20 mouse cellular contexts compared by ENCODE assay signal in genomic region chr9:121436501-121436900, GRCm38 (mm10). TPM values are rescaled to one million over a fixed set of nuclear protein-coding genes. Genes with fewer than 3 reads are reported as not detected.
DNase-seq lines count a peak whose midpoint lies in the region; ATAC-seq and TF ChIP-seq lines count a peak whose summit lies in the region.
"Had no signal": no experiment of that assay in that cellular context is flagged by ENCODE, and none has a peak within 500 bp of the region (broad histone marks: within the 10 kb centered on the region; RNA-seq: fewer than 3 reads in every experiment).

No protein-coding gene starts in this region.

- H3K4me2 ChIP-seq in heart, embryonic 12.5 days = no peak overlapping the region
- H3K4me2 ChIP-seq in intestine, embryonic 15.5 days (replicated peaks) = 0 out of 2 replicates have a peak overlapping the region, but pooled peaks have one; percentile 14
- H3K4me2 ChIP-seq: embryonic facial prominence, embryonic 15.5 days; neural tube, embryonic 12.5 days had no signal

- H3K27me3 ChIP-seq in heart, embryonic 12.5 days (replicated peaks) = no peaks in the 10 kb centered on the region
- no peaks in the 10 kb centered on the region for H3K27me3 ChIP-seq in intestine, embryonic 15.5 days (replicated peaks)
- H3K27me3 ChIP-seq: embryonic facial prominence, embryonic 15.5 days; neural tube, embryonic 12.5 days had no signal

- peak overlapping the region; percentile 74 for H3K27ac ChIP-seq in heart, embryonic 12.5 days (ENCODE audit: poor library complexity, severe bottlenecking)
- peak overlapping the region; percentile 2; the same call in 1 of the 2 replicates for H3K27ac ChIP-seq in layer of hippocampus, adult 2 months
- peak overlapping the region; percentile 86 for H3K27ac ChIP-seq in intestine, embryonic 15.5 days
- H3K27ac ChIP-seq: embryonic facial prominence, embryonic 15.5 days; macrophage; neural tube, embryonic 12.5 days had no signal

- intact Hi-C loops in heart, postnatal 25 days (cut with DNase I) = no loop called here

- no peak overlapping the region for H3K4me3 ChIP-seq in heart, embryonic 12.5 days
- H3K4me3 ChIP-seq in layer of hippocampus, adult 2 months = no peak overlapping the region
- H3K4me3 ChIP-seq in intestine, embryonic 15.5 days (replicated peaks) = no peak overlapping the region
- H3K4me3 ChIP-seq: embryonic facial prominence, embryonic 15.5 days; neural tube, embryonic 12.5 days had no signal

- TF ChIP-seq CTCF in layer of hippocampus, adult 2 months (conservative IDR thresholded peaks at IDR 0.05) = no peak

- peaks cover 41% of the 10 kb centered on the region for H3K4me1 ChIP-seq in heart, embryonic 12.5 days (replicated peaks)
- 0 out of 2 replicates have a peak, but pooled peaks cover 10% of the 10 kb centered on the region for H3K4me1 ChIP-seq in intestine, embryonic 15.5 days (replicated peaks)
- H3K4me1 ChIP-seq: neural tube, embryonic 12.5 days had no signal

- H3K9ac ChIP-seq in heart, embryonic 12.5 days = 0 out of 2 replicates have a peak overlapping the region, but pooled peaks have one; percentile 37
- H3K9ac ChIP-seq in intestine, embryonic 15.5 days = no peak overlapping the region
- H3K9ac ChIP-seq: embryonic facial prominence, embryonic 15.5 days; neural tube, embryonic 12.5 days had no signal

- peaks cover 20% of the 10 kb centered on the region; the same call in 1 of the 2 replicates for H3K36me3 ChIP-seq in heart, embryonic 12.5 days
- H3K36me3 ChIP-seq in intestine, embryonic 15.5 days = no peaks in the 10 kb centered on the region

- no peak for DNase-seq in heart, postnatal 25 days (ENCODE audit: low spot score)
- no peak for DNase-seq in layer of hippocampus, adult 2 months (ENCODE audit: low spot score in 2 of 2)
- no peak for DNase-seq in layer of hippocampus, postnatal 36 days
- DNase-seq in ovary, adult 18-20 months (ENCODE audit: low spot score) = no peak
- DNase-seq: adrenal gland, adult 8-10 months; cerebellum, adult 8-10 months; kidney, postnatal 25 days; lung, adult 18-20 months; right cerebral cortex, postnatal 4 days; thymus, postnatal 14 days had no signal

- 0 out of 2 replicates have a peak, but pooled peaks have one; percentile 16 for ATAC-seq in heart, embryonic 12.5 days (ENCODE audit: insufficient number of reproducible peaks, low FRiP score)
- peak; percentile 91 for ATAC-seq in intestine, embryonic 15.5 days
- peak; percentile 29; the same call in 1 of the 2 replicates for ATAC-seq in megakaryocyte progenitor cell, adult 5-6 weeks (replicated peaks; ENCODE audit: poor library complexity)
- ATAC-seq: CD4-positive, CD25-positive, alpha-beta regulatory T cell, adult 4 months; forebrain, embryonic 14.5 days had no signal

- H3K9me3 ChIP-seq in heart, embryonic 12.5 days (replicated peaks) = no peaks in the 10 kb centered on the region
- H3K9me3 ChIP-seq in intestine, embryonic 15.5 days = no peaks in the 10 kb centered on the region
- H3K9me3 ChIP-seq: embryonic facial prominence, embryonic 15.5 days; neural tube, embryonic 12.5 days had no signal

- WGBS in heart, embryonic 12.5 days = 8% methylated on average over 1 of the region's 1 CpGs
- WGBS in intestine, embryonic 15.5 days = 20% methylated on average over 1 of the region's 1 CpGs

RNA-seq across cellular contexts. Expression of gene Cck, which starts 59.0 kb away (rescaled TPM):
- polyA plus RNA-seq in heart, embryonic 12.5 days (2016; fragmentation: Nextera tagmentation; extraction: Ambion mirVana) = 0.58 and 1.1 TPM in 2 replicates
- total RNA-seq in heart, postnatal 25 days (2021) = not detected
- 100 to 1,000 TPM; 667 to 672 TPM for total RNA-seq in layer of hippocampus, adult 2 months (2021)
- total RNA-seq in layer of hippocampus, postnatal 36 days (2021) = 100 to 1,000 TPM; 678 to 800 TPM
- 29.6 and 33.9 TPM in 2 replicates for polyA plus RNA-seq in intestine, embryonic 15.5 days (2015; fragmentation: Nextera tagmentation; extraction: Ambion mirVana)
- not detected in 2 replicates for total RNA-seq in megakaryocyte progenitor cell, adult 5-6 weeks (2015)
- total RNA-seq in megakaryocyte progenitor cell, adult 5-6 weeks (2017) = not detected in 2 replicates
- total RNA-seq: hematopoietic stem cell, adult 5-6 weeks; MEL had no signal
- polyA plus RNA-seq: CD4-positive, CD25-positive, alpha-beta regulatory T cell, adult 4 months; macrophage had no signal

Comparison
In these comparisons a context has a peak if more than half of its experiments do, and no peak if none do; other contexts are left out.
1. ATAC-seq: peak in every context shown above with its lines; median percentile 91 in intestine, embryonic 15.5 days; 29 in megakaryocyte progenitor cell, adult 5-6 weeks; 16 in heart, embryonic 12.5 days.
2. H3K27ac ChIP-seq: peak in every context shown above with its lines; median percentile 86 in intestine, embryonic 15.5 days; 74 in heart, embryonic 12.5 days; 2 in layer of hippocampus, adult 2 months.
3. RNA of gene Cck, which starts 59.0 kb away (total RNA-seq): 678 to 800 TPM in layer of hippocampus, postnatal 36 days and 667 to 672 TPM in layer of hippocampus, adult 2 months; not detected in heart, postnatal 25 days and not detected in megakaryocyte progenitor cell, adult 5-6 weeks; every median in the first group is over 100 times any median in the second.